Mouse (Mus musculus): ENCODE measurements around the gene Syce1l. TPM values are rescaled to one million over a fixed set of nuclear protein-coding genes. Genes with fewer than 3 reads are reported as not detected.

The Syce1l gene
- total and polyA plus RNA-seq, 3 experiments: 0.94 to 1.9 (median 1.4) TPM

DNA sequence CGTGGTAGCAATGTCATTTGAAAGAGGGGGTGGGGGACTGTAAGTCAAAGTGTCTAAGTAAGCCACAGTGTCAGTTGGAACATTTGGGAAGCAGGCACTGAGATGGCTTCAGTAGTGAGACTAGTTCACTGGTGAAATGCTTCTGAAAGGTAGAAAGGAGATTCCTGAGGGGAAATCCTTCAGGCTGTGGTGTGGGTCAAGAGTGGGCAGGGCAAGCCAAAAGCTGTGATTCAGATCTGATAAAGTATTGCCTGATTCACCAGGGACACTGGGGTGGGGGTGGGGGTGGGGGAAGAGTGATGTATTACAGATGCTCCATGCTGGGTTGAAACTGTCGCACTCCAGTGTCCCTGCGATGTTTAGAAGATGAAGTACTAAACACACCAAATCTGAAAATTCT, 31.6 kb downstream of the Syce1l start:
- DNase-seq (ENCODE audit: extremely low read depth): no peak
- in situ Hi-C loops (cut with MboI; ENCODE audit: low pct_ligation_motif_present, low pct_unique_long_range_greater_than_20kb, low sequenced_read_pairs) (loop anchor here (10.0 to 25.0 kb wide), 2 partner anchors 390 to 763 kb away; partner anchors contain the start of gene Wwox), dilution Hi-C loops (cut with MboI; ENCODE audit: extremely low pct_ligation_motif_present, extremely low pct_unique_long_range_greater_than_20kb, low sequenced_read_pairs) (no loop called here)
- Histone ChIP-seq H3K27me3 (replicated peaks) (no peaks in the 10 kb centered on the region), H3K4me1 (ENCODE audit: control insufficient read depth in 1 of 2, insufficient read depth in 2 of 2) (peaks cover 0 to 6% of the 10 kb centered on the region in 2 experiments; a peak in 2 of 4 replicates), H3K79me2 (replicated peaks; ENCODE audit: control insufficient read depth, extremely low read depth, insufficient read depth, poor library complexity, severe bottlenecking) (no peaks in the 10 kb centered on the region), H3K9ac (ENCODE audit: insufficient read depth, low read depth) (no peak overlapping the region), H3K36me3 (replicated peaks in 1 of 2; ENCODE audit: control insufficient read depth in 1 of 2, insufficient read depth in 1 of 2, low read length in 1 of 2) (no peaks in the 10 kb centered on the region), H3K9me3 (replicated peaks; ENCODE audit: low read length) (no peaks in the 10 kb centered on the region), H3K27ac (ENCODE audit: insufficient read depth, low read depth) (no peak overlapping the region), H3K4me3 (replicated peaks in 1 of 3; ENCODE audit: low read depth in 2 of 3, low read length in 2 of 3, poor library complexity in 1 of 3) (no peak overlapping the region), H3K4me2 (ENCODE audit: insufficient read depth, low read depth, poor library complexity, severe bottlenecking) (no peak overlapping the region)
- no peak for TF ChIP-seq MAX (IDR thresholded peaks at IDR 0.05; ENCODE audit: low read length)
- no peak for TF ChIP-seq MYC (IDR thresholded peaks at IDR 0.05; ENCODE audit: low read depth, low read length)
- no peak for TF ChIP-seq NRF1 (IDR thresholded peaks at IDR 0.05; ENCODE audit: low read depth, low read length)
- no peak for TF ChIP-seq BHLHE40 (IDR thresholded peaks at IDR 0.05; ENCODE audit: low read depth, low read length)
- no peak for TF ChIP-seq USF2 (conservative IDR thresholded peaks at IDR 0.05; ENCODE audit: low read depth, low read length)
- no peak for TF ChIP-seq RAD21 (IDR thresholded peaks at IDR 0.05; ENCODE audit: low read depth, low read length)
- TF ChIP-seq POLR2A (IDR thresholded peaks at IDR 0.05; ENCODE audit: low read depth, low read length): no peak
- no peak for TF ChIP-seq NELFE (IDR thresholded peaks at IDR 0.05; ENCODE audit: low read depth, low read length)
- no peak for TF ChIP-seq JUN (IDR thresholded peaks at IDR 0.05; ENCODE audit: insufficient read depth, low read depth, low read length)
- no peak for TF ChIP-seq MEF2A (IDR thresholded peaks at IDR 0.05; ENCODE audit: borderline replicate concordance, low read depth, low read length)
- no peak for TF ChIP-seq IRF4 (IDR thresholded peaks at IDR 0.05; ENCODE audit: low read depth, low read length)
- no peak for TF ChIP-seq MXI1 (IDR thresholded peaks at IDR 0.05; ENCODE audit: low read depth, low read length)
- no peak for TF ChIP-seq TCF12 (IDR thresholded peaks at IDR 0.05; ENCODE audit: low read depth, low read length)
- TF ChIP-seq KAT2A (IDR thresholded peaks at IDR 0.05; ENCODE audit: insufficient replicate concordance, low read length): no peak
- TF ChIP-seq USF1 (IDR thresholded peaks at IDR 0.05; ENCODE audit: low read depth, low read length): no peak
- TF ChIP-seq ELF1 (IDR thresholded peaks at IDR 0.05; ENCODE audit: low read depth, low read length): no peak
- TF ChIP-seq MAZ (IDR thresholded peaks at IDR 0.05; ENCODE audit: low read depth, low read length): no peak

DNA sequence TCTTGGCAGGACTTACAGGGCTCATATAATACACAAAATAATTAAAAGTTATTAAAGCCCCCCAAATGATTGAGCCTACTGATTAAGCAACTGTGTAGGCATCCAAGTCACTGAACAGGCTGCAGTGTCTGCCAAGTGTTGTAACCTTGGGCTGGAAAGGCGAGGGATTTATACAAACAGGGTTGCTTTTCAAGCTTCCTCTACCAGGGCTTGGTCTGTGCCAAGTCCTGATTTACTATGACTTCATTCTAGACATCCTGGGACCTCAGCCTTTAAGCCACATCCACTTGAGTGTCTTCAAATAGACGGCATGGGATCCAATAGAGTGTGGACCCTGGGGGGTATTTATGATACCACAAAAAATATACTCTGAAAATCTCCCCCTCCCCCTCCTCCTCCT, 32.3 kb downstream of the Syce1l start:
- in situ Hi-C loops (cut with MboI; ENCODE audit: low pct_ligation_motif_present, low pct_unique_long_range_greater_than_20kb, low sequenced_read_pairs): loop anchor here (10.0 kb wide), 1 partner anchor 390 kb away; no protein-coding TSS in a partner anchor

More for the DNA sequence above, 32.3 kb downstream of the Syce1l start:
- dilution Hi-C loops (cut with MboI; ENCODE audit: extremely low pct_ligation_motif_present, extremely low pct_unique_long_range_greater_than_20kb, low sequenced_read_pairs): no loop called here
- no peak overlapping the region for H3K4me2 ChIP-seq (ENCODE audit: insufficient read depth, low read depth, poor library complexity, severe bottlenecking)
- TF ChIP-seq ELF1 (IDR thresholded peaks at IDR 0.05; ENCODE audit: low read depth, low read length) (no peak), ZC3H11A (IDR thresholded peaks at IDR 0.05; ENCODE audit: low read depth, low read length) (no peak), CTCF (conservative IDR thresholded peaks at IDR 0.05 in 1 of 2, IDR thresholded peaks at IDR 0.05 in 1 of 2; ENCODE audit: low read depth in 2 of 2, low read length in 2 of 2) (no peak), CHD1 (IDR thresholded peaks at IDR 0.05; ENCODE audit: low read depth, low read length) (no peak), USF2 (conservative IDR thresholded peaks at IDR 0.05; ENCODE audit: low read depth, low read length) (no peak), BHLHE40 (IDR thresholded peaks at IDR 0.05; ENCODE audit: low read depth, low read length) (no peak), MYC (IDR thresholded peaks at IDR 0.05; ENCODE audit: low read depth, low read length) (no peak), IRF4 (IDR thresholded peaks at IDR 0.05; ENCODE audit: low read depth, low read length) (no peak), MXI1 (IDR thresholded peaks at IDR 0.05; ENCODE audit: low read depth, low read length) (no peak), MEF2A (IDR thresholded peaks at IDR 0.05; ENCODE audit: borderline replicate concordance, low read depth, low read length) (no peak), ZKSCAN1 (IDR thresholded peaks at IDR 0.05; ENCODE audit: borderline replicate concordance, low read depth, low read length) (no peak), CHD2 (IDR thresholded peaks at IDR 0.05; ENCODE audit: low read length) (no peak), ZMIZ1 (IDR thresholded peaks at IDR 0.05; ENCODE audit: low read depth, low read length) (no peak), SIN3A (IDR thresholded peaks at IDR 0.05; ENCODE audit: low read length) (no peak), HCFC1 (IDR thresholded peaks at IDR 0.05; ENCODE audit: low read depth, low read length) (no peak), MAZ (IDR thresholded peaks at IDR 0.05; ENCODE audit: low read depth, low read length) (no peak), ZNF384 (IDR thresholded peaks at IDR 0.05; ENCODE audit: low read depth, low read length) (no peak), MAX (IDR thresholded peaks at IDR 0.05; ENCODE audit: low read length) (no peak)
- no peaks in the 10 kb centered on the region for H3K4me1 ChIP-seq (ENCODE audit: control insufficient read depth in 1 of 2, insufficient read depth in 2 of 2)
- no peak overlapping the region for H3K4me3 ChIP-seq (replicated peaks in 1 of 3; ENCODE audit: low read depth in 2 of 3, low read length in 2 of 3, poor library complexity in 1 of 3)
- no peaks in the 10 kb centered on the region for H3K27me3 ChIP-seq (replicated peaks)
- no peaks in the 10 kb centered on the region for H3K9me3 ChIP-seq (replicated peaks; ENCODE audit: low read length)
- no peaks in the 10 kb centered on the region for H3K36me3 ChIP-seq (replicated peaks in 1 of 2; ENCODE audit: control insufficient read depth in 1 of 2, insufficient read depth in 1 of 2, low read length in 1 of 2)
- no peak for DNase-seq (ENCODE audit: extremely low read depth)
- no peaks in the 10 kb centered on the region for H3K79me2 ChIP-seq (replicated peaks; ENCODE audit: control insufficient read depth, extremely low read depth, insufficient read depth, poor library complexity, severe bottlenecking)
- H3K9ac ChIP-seq (ENCODE audit: insufficient read depth, low read depth): no peak overlapping the region
- H3K27ac ChIP-seq (ENCODE audit: insufficient read depth, low read depth): no peak overlapping the region

Measured in CH12.LX (cell line).